Mouse (Mus musculus): ENCODE results near the gene Sez6l2. TPM values are rescaled to one million over a fixed set of nuclear protein-coding genes. Genes with fewer than 3 reads are reported as not detected.

The Sez6l2 gene
- polyA plus RNA-seq, 1 experiment: 1.2 TPM

DNA sequence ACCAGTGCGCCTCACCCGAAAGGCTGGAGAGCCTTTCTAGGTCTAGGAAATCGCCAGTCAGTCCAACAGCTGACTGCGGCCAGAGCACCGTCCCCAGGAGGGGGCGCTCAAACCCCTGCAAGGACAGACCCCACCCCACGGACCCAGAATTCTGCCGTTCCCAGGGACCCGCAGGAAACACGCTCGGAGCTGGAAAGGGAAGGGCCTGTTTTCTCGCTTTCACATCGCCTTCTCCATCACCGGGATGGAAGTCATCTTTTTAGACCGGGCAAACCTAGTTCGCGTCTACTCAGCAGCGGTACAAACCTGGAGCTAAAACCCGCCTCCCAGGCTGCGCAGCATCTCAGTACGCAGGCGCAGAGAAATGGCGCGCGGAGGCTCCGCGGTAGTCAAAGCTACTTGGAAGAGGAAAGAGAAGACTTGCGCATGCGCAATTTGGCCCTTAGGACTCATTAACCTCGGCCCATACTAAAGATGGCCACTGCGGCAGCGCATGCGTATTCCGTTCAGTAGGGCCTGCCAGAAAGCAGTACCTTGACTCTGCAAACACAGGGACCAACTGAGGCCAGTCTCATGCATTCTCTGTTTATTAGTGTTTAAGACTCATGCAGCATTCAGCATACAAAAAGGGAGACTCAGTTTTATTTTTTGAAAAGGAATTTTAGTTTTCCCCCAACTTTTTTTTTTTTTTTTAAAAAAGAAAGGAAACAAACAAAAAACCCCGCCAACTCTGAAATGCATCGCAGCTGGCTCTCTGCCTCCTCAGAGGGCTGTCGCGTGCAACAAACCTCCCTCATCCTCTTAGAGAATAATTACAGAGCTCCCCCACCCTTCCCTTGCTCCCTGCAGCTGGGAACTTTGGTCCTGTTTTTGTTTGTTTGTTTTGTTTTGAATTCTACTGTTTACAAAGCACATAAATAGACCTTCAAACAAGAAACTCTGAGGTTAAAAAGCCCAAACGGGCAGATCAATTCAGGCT, 66.9 kb downstream of the Sez6l2 start, which contains the start of gene Pagr1a:
Gene Pagr1a, minus strand, starts transcription at position 382 of the 979 bp plus-strand sequence.
- Histone ChIP-seq H3K27ac (ENCODE audit: insufficient read depth, low read depth, low read length) (peak within 1 kb of the TSS; percentile 96), H3K4me3 (ENCODE audit: insufficient read depth, low read depth, low read length) (peak within 1 kb of the TSS; percentile 89), H3K27me3 (replicated peaks; ENCODE audit: control insufficient read depth, insufficient read depth, low read length) (no peaks in the 10 kb centered on the region), H3K36me3 (ENCODE audit: control insufficient read depth, insufficient read depth, low read length) (no peaks in the 10 kb centered on the region), H3K4me1 (ENCODE audit: control insufficient read depth, insufficient read depth, low read length) (peaks cover 11% of the 10 kb centered on the region; the same call in 1 of the 2 replicates)
- 2% methylated on average over 39 of the region's 39 CpGs for WGBS
- peak; percentile 58 for TF ChIP-seq POLR2A (IDR thresholded peaks at IDR 0.05; ENCODE audit: low read depth, low read length)
- peak; percentile 71 for TF ChIP-seq CTCF (conservative IDR thresholded peaks at IDR 0.05; ENCODE audit: insufficient read depth, insufficient read length, low read depth, low read length)
- peak; percentile 99 for DNase-seq

DNA sequence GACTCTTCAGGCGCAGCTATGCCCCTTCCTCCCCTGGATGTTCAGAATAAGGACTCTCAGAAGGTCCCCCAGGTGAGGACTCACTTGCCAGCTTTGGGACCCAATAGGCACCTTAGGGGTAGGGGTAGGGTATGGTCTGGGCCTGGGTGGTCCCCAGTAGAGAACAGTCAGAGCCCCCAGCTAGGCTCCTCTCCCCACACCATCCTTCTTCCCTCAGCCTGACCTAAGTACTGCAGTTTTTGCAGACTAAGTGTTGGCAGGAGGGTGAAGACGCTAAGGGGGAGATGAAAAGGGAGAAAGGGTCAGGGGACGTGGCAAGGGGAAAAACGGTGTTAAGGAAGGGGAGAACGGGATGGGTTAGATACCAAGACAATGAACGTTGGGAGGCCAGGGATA, 67.6 kb downstream of the Sez6l2 start:
- no peak overlapping the region; the same call in 1 of the 2 replicates for H3K27ac ChIP-seq (ENCODE audit: insufficient read depth, low read depth, low read length)
- no peak for DNase-seq
- no peaks in the 10 kb centered on the region for H3K27me3 ChIP-seq (replicated peaks; ENCODE audit: control insufficient read depth, insufficient read depth, low read length)
- no peak overlapping the region for H3K4me3 ChIP-seq (ENCODE audit: insufficient read depth, low read depth, low read length)
- H3K4me1 ChIP-seq (ENCODE audit: control insufficient read depth, insufficient read depth, low read length): peaks cover 11% of the 10 kb centered on the region; the same call in 1 of the 2 replicates
- H3K36me3 ChIP-seq (ENCODE audit: control insufficient read depth, insufficient read depth, low read length): no peaks in the 10 kb centered on the region
- TF ChIP-seq POLR2A (IDR thresholded peaks at IDR 0.05; ENCODE audit: low read depth, low read length) (no peak), CTCF (conservative IDR thresholded peaks at IDR 0.05; ENCODE audit: insufficient read depth, insufficient read length, low read depth, low read length) (no peak)
- WGBS: 44% methylated on average over 6 of the region's 6 CpGs

DNA sequence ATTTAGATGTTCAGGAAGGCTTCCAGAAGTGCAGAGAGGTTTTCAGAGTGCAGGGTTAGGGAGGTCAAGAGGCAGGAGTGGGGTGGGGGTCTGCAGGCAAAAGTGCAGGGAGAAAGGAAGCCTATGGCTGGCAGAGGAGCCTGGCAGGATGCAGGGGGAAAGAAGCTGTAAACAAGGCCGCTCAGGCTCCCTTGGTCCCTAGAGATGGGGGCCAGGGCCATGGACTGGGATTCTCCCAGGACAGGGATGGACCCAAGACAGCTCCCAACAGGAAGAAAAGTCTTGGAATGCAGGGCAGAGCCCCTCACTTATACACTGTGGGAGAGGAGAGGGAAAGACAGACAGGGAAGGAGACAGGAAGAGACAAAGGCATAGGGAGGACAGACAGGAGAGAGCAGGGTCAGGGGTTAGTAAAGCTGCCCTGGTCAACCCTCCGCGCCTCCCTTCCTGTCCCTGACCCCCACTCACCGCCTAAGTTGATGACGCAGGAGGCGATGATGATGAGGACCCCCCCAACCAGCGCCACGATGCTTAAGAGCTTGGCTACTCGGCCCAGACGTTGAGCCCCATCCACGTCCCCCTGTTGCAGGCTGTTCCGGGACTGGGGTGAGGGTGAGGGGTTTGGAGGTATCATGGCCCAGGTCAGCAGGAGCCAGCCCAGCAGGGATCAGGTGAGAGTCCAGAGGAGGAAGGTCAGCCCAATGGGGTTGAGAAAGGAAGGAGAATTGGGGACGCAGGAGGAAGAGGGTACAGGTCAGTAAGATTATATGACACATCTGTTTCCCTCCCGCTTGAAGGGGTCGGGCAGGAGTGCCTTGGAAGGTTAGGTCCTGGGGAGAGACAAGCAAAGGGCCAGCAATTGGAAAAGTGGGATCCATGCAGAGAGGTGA, 68.3 kb downstream of the Sez6l2 start:
- DNase-seq: no peak
- TF ChIP-seq POLR2A (IDR thresholded peaks at IDR 0.05; ENCODE audit: low read depth, low read length): no peak
- no peak for TF ChIP-seq CTCF (conservative IDR thresholded peaks at IDR 0.05; ENCODE audit: insufficient read depth, insufficient read length, low read depth, low read length)
- no peak overlapping the region; the same call in 1 of the 2 replicates for H3K27ac ChIP-seq (ENCODE audit: insufficient read depth, low read depth, low read length)
- WGBS: 53% methylated on average over 15 of the region's 15 CpGs
- H3K36me3 ChIP-seq (ENCODE audit: control insufficient read depth, insufficient read depth, low read length): no peaks in the 10 kb centered on the region
- H3K4me3 ChIP-seq (ENCODE audit: insufficient read depth, low read depth, low read length): no peak overlapping the region
- H3K4me1 ChIP-seq (ENCODE audit: control insufficient read depth, insufficient read depth, low read length): peaks cover 6% of the 10 kb centered on the region; the same call in 1 of the 2 replicates
- no peaks in the 10 kb centered on the region for H3K27me3 ChIP-seq (replicated peaks; ENCODE audit: control insufficient read depth, insufficient read depth, low read length)

DNA sequence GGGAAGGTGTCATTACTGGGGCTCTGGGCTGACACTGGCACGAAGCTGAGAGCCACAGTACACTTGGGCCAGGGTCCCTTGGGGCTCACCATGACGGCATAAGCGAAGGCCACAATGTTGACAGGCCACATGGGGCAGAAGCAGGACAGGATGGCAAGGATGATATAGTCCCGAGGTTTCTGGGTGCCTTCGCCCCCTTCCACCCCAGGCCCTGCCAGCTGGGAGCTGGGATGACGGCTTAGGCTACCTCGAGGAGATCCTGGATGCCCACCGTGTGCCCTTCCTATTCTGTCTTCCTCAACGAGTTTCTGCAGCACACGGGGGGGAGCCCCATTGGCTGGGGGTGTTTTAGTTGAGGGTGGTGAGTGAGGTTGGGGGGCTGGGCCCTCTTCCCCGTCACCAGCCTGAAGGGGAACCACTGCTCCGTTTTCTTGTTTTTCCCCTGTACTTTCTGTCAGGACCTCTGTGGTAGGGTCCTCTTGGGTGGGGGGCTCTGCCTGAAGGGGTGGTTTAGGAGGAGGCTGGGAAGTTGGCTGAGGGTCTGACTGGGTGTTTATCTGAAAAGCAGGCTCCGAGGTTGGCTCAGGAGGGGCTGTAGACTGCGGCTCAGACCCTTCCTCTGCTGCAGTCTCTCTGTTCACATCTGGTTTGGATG, 69.1 kb downstream of the Sez6l2 start:
- Histone ChIP-seq H3K4me3 (ENCODE audit: insufficient read depth, low read depth, low read length) (no peak overlapping the region), H3K36me3 (ENCODE audit: control insufficient read depth, insufficient read depth, low read length) (no peaks in the 10 kb centered on the region), H3K4me1 (ENCODE audit: control insufficient read depth, insufficient read depth, low read length) (peaks cover 11% of the 10 kb centered on the region), H3K27me3 (replicated peaks; ENCODE audit: control insufficient read depth, insufficient read depth, low read length) (no peaks in the 10 kb centered on the region), H3K27ac (ENCODE audit: insufficient read depth, low read depth, low read length) (no peak overlapping the region)
- 80% methylated on average over 14 of the region's 14 CpGs for WGBS
- DNase-seq: no peak
- TF ChIP-seq CTCF (conservative IDR thresholded peaks at IDR 0.05; ENCODE audit: insufficient read depth, insufficient read length, low read depth, low read length) (no peak), POLR2A (IDR thresholded peaks at IDR 0.05; ENCODE audit: low read depth, low read length) (no peak)

DNA sequence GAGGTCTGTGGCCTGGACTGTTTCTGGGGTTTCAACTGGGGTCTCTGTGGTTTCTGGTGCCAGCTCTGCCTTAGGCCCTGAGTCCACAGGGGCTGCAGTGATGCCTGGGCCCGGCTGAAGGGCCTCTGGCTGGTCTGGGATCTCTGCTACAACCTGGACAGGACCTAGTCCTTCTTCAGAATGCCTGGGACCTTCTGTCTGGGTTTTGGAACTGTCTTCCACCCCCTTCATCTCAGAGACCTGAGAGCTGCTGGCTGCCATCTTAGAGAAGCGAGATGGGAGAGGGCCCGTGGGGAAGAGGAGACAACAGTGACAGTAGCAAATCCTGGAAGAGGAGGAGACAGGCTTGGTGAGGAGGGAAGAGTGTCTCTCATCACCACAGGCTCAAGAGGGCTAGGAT, 69.7 kb downstream of the Sez6l2 start:
- H3K27ac ChIP-seq (ENCODE audit: insufficient read depth, low read depth, low read length): no peak overlapping the region
- no peaks in the 10 kb centered on the region for H3K27me3 ChIP-seq (replicated peaks; ENCODE audit: control insufficient read depth, insufficient read depth, low read length)
- H3K4me1 ChIP-seq (ENCODE audit: control insufficient read depth, insufficient read depth, low read length): peaks cover 17% of the 10 kb centered on the region
- no peak overlapping the region for H3K4me3 ChIP-seq (ENCODE audit: insufficient read depth, low read depth, low read length)
- TF ChIP-seq CTCF (conservative IDR thresholded peaks at IDR 0.05; ENCODE audit: insufficient read depth, insufficient read length, low read depth, low read length): no peak
- 74% methylated on average over 3 of the region's 3 CpGs for WGBS
- H3K36me3 ChIP-seq (ENCODE audit: control insufficient read depth, insufficient read depth, low read length): no peaks in the 10 kb centered on the region
- DNase-seq: no peak

Other genes with a start within 250 kb of the Sez6l2 start
- 22.7 and 71.6 TPM in 2 replicates for gene Coro1a, start 242.8 kb upstream of the Sez6l2 start, polyA plus RNA-seq (2012; rRNA removed)
- 210 and 216 TPM in 2 replicates for gene Mapk3, start 191.0 kb upstream of the Sez6l2 start, polyA plus RNA-seq (2012; rRNA removed)
- 58.2 and 61.4 TPM in 2 replicates for gene Gdpd3, start 184.2 kb upstream of the Sez6l2 start, polyA plus RNA-seq (2012; rRNA removed)
- 290 and 371 TPM in 2 replicates for gene Ypel3, start 173.6 kb upstream of the Sez6l2 start, polyA plus RNA-seq (2012; rRNA removed)
- 2.1 and 2.2 TPM in 2 replicates for gene Tbx6, start 169.1 kb upstream of the Sez6l2 start, polyA plus RNA-seq (2012; rRNA removed)
- gene Ppp4c, start 158.1 kb upstream of the Sez6l2 start, polyA plus RNA-seq (2012; rRNA removed): 135 and 145 TPM in 2 replicates
- 4.2 and 6.3 TPM in 2 replicates for gene Fam57b, start 152.9 kb upstream of the Sez6l2 start, polyA plus RNA-seq (2012; rRNA removed)
- 0.46 TPM in 1 of 2 replicates, not detected in the other for gene 4930451I11Rik, start 118.9 kb upstream of the Sez6l2 start, polyA plus RNA-seq (2012; rRNA removed)
- gene Doc2a, start 103.1 kb upstream of the Sez6l2 start, polyA plus RNA-seq (2012; rRNA removed): 0.15 and 0.33 TPM in 2 replicates
- gene Hirip3, start 88.6 kb upstream of the Sez6l2 start, polyA plus RNA-seq (2012; rRNA removed): 4.2 and 6.6 TPM in 2 replicates
- gene Ino80e, start 88.2 kb upstream of the Sez6l2 start, polyA plus RNA-seq (2012; rRNA removed): 39.6 and 47.0 TPM in 2 replicates
- 56.5 and 75.2 TPM in 2 replicates for gene Taok2, start 65.9 kb upstream of the Sez6l2 start, polyA plus RNA-seq (2012; rRNA removed)
- gene Tmem219, start 27.6 kb upstream of the Sez6l2 start, polyA plus RNA-seq (2012; rRNA removed): 90.8 and 113 TPM in 2 replicates
- 21.4 and 21.9 TPM in 2 replicates for gene Kctd13, start 21.7 kb upstream of the Sez6l2 start, polyA plus RNA-seq (2012; rRNA removed)
- gene Asphd1, start 981 bp upstream of the Sez6l2 start, polyA plus RNA-seq (2012; rRNA removed): 0.19 TPM in 1 of 2 replicates, not detected in the other
- gene Cdipt, start 25.4 kb downstream of the Sez6l2 start, polyA plus RNA-seq (2012; rRNA removed): 237 and 284 TPM in 2 replicates
- gene Cdiptos, start 25.5 kb downstream of the Sez6l2 start, polyA plus RNA-seq (2012; rRNA removed): 0.74 and 1.1 TPM in 2 replicates
- gene Mvp, start 64.1 kb downstream of the Sez6l2 start, polyA plus RNA-seq (2012; rRNA removed): 56.9 and 66.9 TPM in 2 replicates
- 0.91 and 1.3 TPM in 2 replicates for gene Pagr1b, start 65.9 kb downstream of the Sez6l2 start, polyA plus RNA-seq (2012; rRNA removed)
- gene Pagr1a, start 66.8 kb downstream of the Sez6l2 start, polyA plus RNA-seq (2012; rRNA removed): 2.8 and 17.6 TPM in 2 replicates
- 21.2 and 28.9 TPM in 2 replicates for gene Gm42742, start 70.5 kb downstream of the Sez6l2 start, polyA plus RNA-seq (2012; rRNA removed)
- gene Prrt2, start 70.6 kb downstream of the Sez6l2 start, polyA plus RNA-seq (2012; rRNA removed): 3.6 and 4.6 TPM in 2 replicates
- 97.9 and 115 TPM in 2 replicates for gene Maz, start 76.5 kb downstream of the Sez6l2 start, polyA plus RNA-seq (2012; rRNA removed)
- gene Kif22, start 91.9 kb downstream of the Sez6l2 start, polyA plus RNA-seq (2012; rRNA removed): 0.67 and 0.73 TPM in 2 replicates
- not detected in 2 replicates for gene Zg16, start 136.8 kb downstream of the Sez6l2 start, polyA plus RNA-seq (2012; rRNA removed)
- gene AI467606, start 140.8 kb downstream of the Sez6l2 start, polyA plus RNA-seq (2012; rRNA removed): 4.2 and 7.7 TPM in 2 replicates
- 127 and 137 TPM in 2 replicates for gene Qprt, start 171.7 kb downstream of the Sez6l2 start, polyA plus RNA-seq (2012; rRNA removed)
- gene Spn, start 187.3 kb downstream of the Sez6l2 start, polyA plus RNA-seq (2012; rRNA removed): 2.7 and 5.2 TPM in 2 replicates
- 26.9 and 33.6 TPM in 2 replicates for gene Cd2bp2, start 245.5 kb downstream of the Sez6l2 start, polyA plus RNA-seq (2012; rRNA removed)